Mouse (Mus musculus) ES-E14 (cell line): ENCODE data around the gene Spesp1.

Experiments used
- CHD2 ChIP-seq: IDR thresholded peaks from 2 replicates; pipeline ENCODE4 v1.6.1; 2014; ENCODE audit warnings: mild to moderate bottlenecking, low read depth, low read length, inconsistent platforms
- HCFC1 ChIP-seq: IDR thresholded peaks from 2 replicates; pipeline ENCODE4 v1.6.1; 2012; ENCODE audit warnings: low read length, inconsistent platforms, borderline replicate concordance; ENCODE audit not compliant: insufficient read depth
- MAFK ChIP-seq: IDR thresholded peaks from 2 replicates; pipeline ENCODE4 v1.6.1; 2014; ENCODE audit warnings: mild to moderate bottlenecking, low read depth, low read length, inconsistent platforms; ENCODE audit not compliant: insufficient read depth
- ZC3H11A ChIP-seq: IDR thresholded peaks from 2 replicates; pipeline ENCODE4 v1.6.1; 2012; ENCODE audit warnings: low read depth, mild to moderate bottlenecking, inconsistent platforms, low read length, borderline replicate concordance

GRCm38 (mm10) chr9:62222481-62222880, 59.5 kb downstream of the Spesp1 start:
- TF ChIP-seq MAFK, result no peak
- no peak for TF ChIP-seq HCFC1
- no peak for TF ChIP-seq CHD2
- no peak for TF ChIP-seq ZC3H11A
